Mouse (Mus musculus): ENCODE measurements around the gene Kif1b. TPM values are rescaled to one million over a fixed set of nuclear protein-coding genes. Genes with fewer than 3 reads are reported as not detected.

The Kif1b gene
- total RNA-seq, 1 experiment from 2014 or later, result 23.9 TPM

GRCm38 (mm10) chr4:149159891-149160290 is 147.6 kb downstream of the Kif1b start:
- ATAC-seq (replicated peaks; ENCODE audit: insufficient number of reproducible peaks, low FRiP score, low TSS enrichment, poor library complexity, severe bottlenecking), result no peak

DNA sequence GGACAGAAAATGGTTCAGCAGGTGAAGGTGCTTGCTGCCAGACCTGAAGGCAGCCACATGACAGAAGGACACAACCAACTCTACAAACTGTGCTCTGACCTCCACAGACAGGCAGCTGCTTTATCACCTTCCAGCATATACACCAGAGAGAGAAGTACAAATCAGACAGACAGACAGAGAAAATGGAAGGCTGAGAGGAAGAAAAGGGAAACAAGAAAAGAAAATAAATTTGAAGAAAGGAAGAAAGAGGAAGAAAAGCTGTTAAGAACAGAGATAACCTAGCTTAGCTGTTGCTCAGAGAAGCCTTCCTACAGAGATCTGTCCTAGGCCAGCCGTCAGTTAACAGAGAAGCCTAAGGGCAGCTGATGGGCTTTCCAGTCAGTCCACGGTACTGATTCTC is 148.3 kb downstream of the Kif1b start:
- no peak for ATAC-seq (replicated peaks; ENCODE audit: insufficient number of reproducible peaks, low FRiP score, low TSS enrichment, poor library complexity, severe bottlenecking)

- ATAC-seq (replicated peaks; ENCODE audit: insufficient number of reproducible peaks, low FRiP score, low TSS enrichment, poor library complexity, severe bottlenecking), result no peak
These were observed 150.0 kb downstream of the Kif1b start for GRCm38 (mm10) chr4:149157415-149157973.

DNA sequence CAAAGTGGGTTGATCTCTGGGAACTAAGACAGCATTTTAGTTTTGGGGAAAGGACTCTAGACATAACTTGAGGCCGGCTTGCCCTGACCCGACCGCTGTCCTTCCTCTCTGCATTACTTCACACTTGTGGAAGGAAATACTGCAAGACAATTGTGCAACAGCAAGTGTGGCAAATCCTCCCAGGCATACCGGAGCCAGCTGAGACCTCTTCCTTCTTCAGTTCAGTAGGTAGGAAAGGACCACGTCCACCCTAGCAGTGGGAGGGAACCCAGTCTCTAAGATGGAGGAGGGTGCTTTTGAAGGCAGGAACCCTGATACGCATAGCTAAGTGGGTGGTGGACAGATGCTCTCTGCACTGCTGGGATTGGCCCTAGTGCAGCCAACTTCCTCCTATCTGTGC is 151.8 kb downstream of the Kif1b start:
- peak; percentile 85 for ATAC-seq (replicated peaks; ENCODE audit: insufficient number of reproducible peaks, low FRiP score, low TSS enrichment, poor library complexity, severe bottlenecking)

DNA sequence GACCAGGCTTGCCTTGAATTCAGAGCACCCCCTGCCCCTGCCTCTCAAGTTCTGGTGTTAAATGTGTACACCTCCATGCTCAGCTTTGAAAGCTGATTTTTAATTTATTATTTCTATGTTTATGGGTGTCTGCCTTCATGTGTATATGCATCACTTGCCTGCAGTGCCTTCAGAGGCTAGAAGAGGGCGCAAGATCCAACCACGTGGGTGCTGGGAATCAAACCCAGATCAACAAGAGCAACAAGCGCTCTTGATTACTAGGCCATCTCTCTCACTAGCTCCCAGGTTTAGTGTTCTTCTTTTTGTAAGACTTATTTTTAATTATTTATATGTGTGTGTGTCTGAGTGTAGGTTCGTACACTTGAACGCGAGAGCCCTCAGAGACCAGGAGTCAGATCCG is 152.6 kb downstream of the Kif1b start:
- ATAC-seq (replicated peaks; ENCODE audit: insufficient number of reproducible peaks, low FRiP score, low TSS enrichment, poor library complexity, severe bottlenecking), result no peak

- ATAC-seq (replicated peaks; ENCODE audit: insufficient number of reproducible peaks, low FRiP score, low TSS enrichment, poor library complexity, severe bottlenecking), result no peak
These were observed 156.8 kb downstream of the Kif1b start for GRCm38 (mm10) chr4:149150721-149151120.

DNA sequence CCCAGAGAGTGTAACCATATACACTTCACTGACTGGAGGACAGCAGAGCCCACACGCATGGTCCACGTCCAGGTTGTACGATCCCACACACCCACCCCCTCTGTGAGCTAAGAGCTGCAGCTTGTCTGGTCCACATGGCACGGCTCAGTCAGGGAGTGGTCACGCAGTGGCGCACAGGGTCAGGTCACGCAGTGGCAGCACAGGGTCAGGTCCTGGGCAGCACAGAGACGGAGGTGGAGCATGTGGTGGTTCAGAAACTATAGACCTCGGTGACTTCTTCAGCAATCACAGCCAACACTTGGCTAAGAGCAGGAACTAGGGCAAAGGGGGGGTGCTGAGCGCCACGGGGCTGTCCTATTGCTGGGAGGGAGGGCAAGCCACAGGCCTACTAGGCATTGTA is 157.2 kb downstream of the Kif1b start:
- ATAC-seq (replicated peaks; ENCODE audit: insufficient number of reproducible peaks, low FRiP score, low TSS enrichment, poor library complexity, severe bottlenecking), result no peak

- ATAC-seq (replicated peaks; ENCODE audit: insufficient number of reproducible peaks, low FRiP score, low TSS enrichment, poor library complexity, severe bottlenecking), result no peak
These were observed 157.9 kb downstream of the Kif1b start for GRCm38 (mm10) chr4:149149611-149150010.

DNA sequence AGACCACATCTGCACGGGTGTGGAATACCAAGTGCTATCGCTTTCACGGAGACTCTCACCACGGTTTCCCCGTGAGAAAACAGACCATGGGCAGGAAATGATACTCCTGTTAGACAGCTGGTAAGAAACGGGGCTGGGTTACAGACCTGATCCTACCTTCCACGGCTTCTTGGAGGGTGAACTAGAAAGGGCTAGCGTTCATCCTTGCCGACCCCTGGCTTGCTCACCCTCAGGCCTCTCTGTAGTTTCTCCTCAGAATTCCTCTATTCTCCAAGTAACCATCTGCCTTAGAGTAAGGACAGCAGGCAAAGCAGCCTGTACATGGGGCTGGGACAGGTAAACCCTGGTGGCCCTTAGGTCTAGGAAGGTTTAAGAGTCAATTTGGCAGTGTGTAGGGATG is 158.3 kb downstream of the Kif1b start:
- ATAC-seq (replicated peaks; ENCODE audit: insufficient number of reproducible peaks, low FRiP score, low TSS enrichment, poor library complexity, severe bottlenecking), result no peak

DNA sequence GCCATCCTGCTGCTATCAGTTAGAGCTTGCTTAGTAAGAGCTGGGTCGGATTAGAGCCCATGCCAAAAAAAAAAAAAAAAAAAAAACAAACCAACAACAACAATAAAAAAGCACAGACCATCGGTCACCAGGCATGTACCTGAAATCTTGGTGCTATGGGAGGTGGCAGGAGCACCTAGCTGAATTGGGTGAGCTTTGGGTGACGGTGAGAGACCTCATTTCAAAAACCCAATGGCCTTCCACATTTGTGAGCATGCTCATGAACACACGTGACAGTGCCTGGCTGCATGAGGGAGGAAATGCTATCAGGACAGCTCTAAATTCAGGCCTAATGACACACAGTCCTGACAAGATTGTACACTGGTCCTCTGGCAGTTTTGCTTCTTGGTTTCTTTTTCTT is 159.4 kb downstream of the Kif1b start:
- no peak for ATAC-seq (replicated peaks; ENCODE audit: insufficient number of reproducible peaks, low FRiP score, low TSS enrichment, poor library complexity, severe bottlenecking)

GRCm38 (mm10) chr4:149147528-149147927 is 160.0 kb downstream of the Kif1b start:
- ATAC-seq (replicated peaks; ENCODE audit: insufficient number of reproducible peaks, low FRiP score, low TSS enrichment, poor library complexity, severe bottlenecking), result no peak

DNA sequence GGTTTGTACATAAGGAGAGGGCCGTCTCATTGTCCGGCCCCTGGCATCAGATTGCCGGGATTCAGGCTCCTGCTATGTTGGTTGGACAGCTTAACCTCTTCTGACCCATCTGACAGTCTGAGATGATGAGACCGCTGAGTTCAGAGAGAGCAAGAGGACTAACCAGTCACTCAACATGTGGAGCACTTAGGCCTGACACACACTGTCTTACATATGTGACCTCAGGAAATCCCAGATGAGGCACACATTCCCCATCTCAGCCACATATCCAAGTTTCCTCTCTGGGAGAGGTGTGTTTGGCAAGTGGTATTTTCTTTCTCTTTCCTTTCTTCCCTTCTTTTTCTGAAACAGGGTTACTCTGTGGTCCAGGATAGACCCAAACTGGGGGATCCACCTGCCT is 162.3 kb downstream of the Kif1b start:
- no peak for ATAC-seq (replicated peaks; ENCODE audit: insufficient number of reproducible peaks, low FRiP score, low TSS enrichment, poor library complexity, severe bottlenecking)

DNA sequence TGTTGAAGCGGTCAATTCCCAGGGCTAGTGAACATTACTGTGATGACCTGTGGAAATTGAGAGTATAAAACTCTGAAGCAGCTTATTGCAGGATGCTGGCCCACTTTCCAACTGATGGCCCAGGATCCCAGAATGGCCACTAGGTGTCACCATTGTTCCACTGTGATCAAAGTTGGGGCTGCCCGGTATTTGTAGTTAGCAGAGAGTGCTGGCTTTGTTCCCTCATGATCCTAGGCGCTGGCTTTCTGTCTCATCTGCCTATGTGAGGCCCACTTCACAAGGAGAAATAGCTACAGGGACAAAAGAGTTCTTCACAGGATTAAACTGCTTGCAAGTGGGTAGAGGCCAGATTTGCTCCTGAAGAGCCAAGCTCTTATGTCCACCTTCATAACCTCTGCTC is 163.0 kb downstream of the Kif1b start:
- peak; percentile 90 for ATAC-seq (replicated peaks; ENCODE audit: insufficient number of reproducible peaks, low FRiP score, low TSS enrichment, poor library complexity, severe bottlenecking)

- ATAC-seq (replicated peaks; ENCODE audit: insufficient number of reproducible peaks, low FRiP score, low TSS enrichment, poor library complexity, severe bottlenecking), result no peak
These were observed 163.9 kb downstream of the Kif1b start for GRCm38 (mm10) chr4:149143594-149143993.

DNA sequence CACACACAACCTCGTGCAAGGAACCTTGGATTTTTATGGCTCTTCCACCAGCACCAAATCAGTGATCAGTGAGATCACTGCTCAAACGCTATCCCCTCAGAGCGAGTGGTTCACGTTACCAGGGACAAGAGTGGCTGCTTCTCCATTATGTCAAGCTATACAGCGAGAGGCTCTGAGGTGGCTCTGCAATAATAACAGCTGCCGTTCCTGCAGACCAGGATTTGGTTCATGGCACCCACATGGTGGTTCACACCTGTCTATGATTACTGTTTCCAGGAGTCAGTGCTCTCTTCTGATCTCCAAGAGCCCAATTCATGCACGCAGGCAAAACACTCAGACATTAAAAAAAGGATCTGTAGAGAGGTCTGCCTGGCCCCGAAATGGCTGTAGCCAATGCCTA is 169.0 kb downstream of the Kif1b start:
- no peak for ATAC-seq (replicated peaks; ENCODE audit: insufficient number of reproducible peaks, low FRiP score, low TSS enrichment, poor library complexity, severe bottlenecking)

- peak; percentile 76 for ATAC-seq (replicated peaks; ENCODE audit: insufficient number of reproducible peaks, low FRiP score, low TSS enrichment, poor library complexity, severe bottlenecking)
These were observed 170.3 kb downstream of the Kif1b start, which contains the start of gene Cenps for GRCm38 (mm10) chr4:149136982-149137770. TSS of gene Cenps (minus strand) at chr4:149137629.

DNA sequence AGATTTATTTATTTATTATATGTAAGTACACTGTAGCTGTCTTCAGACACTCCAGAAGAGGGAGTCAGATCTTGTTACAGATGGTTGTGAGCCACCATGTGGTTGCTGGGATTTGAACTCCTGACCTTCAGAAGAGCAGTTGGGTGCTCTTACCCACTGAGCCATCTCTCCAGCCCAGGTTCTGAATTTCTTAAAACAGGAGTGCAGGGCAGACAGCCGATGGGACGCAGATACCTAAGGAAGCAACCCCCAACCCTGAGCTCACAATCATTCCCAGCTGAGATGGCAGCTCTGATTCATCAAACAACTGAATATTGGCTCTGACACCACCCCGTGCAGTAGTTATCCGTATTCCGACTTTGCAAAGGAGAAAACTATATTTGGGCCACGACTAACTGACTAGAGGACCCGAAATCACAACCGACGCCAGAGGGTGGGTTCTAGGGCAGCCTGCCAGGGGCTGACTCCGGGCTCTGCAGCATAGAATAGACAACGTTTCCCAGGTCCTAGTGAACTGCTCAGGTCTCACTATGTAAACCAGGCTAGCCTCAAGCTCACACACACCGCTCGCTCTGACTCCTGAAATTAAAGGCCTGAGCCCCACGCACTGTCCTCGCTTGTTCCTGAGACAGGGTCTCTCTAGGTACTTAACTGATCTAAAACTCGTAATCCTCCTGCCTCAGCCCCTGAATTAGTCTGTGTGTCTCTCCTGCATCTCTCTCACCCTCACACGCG is 171.2 kb downstream of the Kif1b start:
- no peak for ATAC-seq (replicated peaks; ENCODE audit: insufficient number of reproducible peaks, low FRiP score, low TSS enrichment, poor library complexity, severe bottlenecking)

- no peak for ATAC-seq (replicated peaks; ENCODE audit: insufficient number of reproducible peaks, low FRiP score, low TSS enrichment, poor library complexity, severe bottlenecking)
These were observed 174.1 kb downstream of the Kif1b start for GRCm38 (mm10) chr4:149133395-149133794.

DNA sequence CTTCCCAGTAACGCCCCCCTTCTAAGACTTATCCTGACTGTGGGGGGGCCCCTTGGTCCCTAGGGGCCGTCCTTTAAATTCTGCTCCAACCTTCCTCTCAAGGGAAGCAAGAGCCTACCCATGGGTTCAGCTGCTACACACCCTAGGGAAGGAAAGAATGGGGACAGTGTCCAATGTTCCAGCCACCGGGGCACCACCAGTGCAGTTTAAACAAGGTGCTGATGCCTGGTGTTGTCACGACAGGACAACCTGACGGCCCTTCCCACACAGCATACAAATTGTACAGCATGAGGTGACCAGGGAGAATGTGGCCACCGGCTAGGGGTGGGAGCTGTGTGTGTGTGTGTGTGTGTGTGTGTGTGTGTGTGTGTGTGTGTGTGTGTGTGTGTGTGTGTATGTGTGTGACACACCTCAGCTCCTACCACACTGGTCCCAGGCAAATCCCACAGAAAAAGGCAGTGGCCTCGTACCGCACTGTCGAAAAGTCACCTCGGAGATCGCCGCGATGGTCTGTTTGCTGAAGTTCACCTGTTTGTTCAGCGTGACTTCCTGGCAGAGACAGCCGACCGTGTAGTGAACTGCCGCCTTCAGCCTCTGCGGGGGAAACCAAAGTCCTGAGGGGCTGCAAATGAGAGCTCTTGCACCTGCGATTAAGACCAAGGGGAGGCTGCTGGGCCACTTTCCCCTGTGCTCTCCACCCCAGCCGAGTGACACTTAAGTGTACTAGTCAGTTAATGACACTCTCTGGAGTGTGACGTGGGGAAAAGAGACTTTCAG is 175.5 kb downstream of the Kif1b start:
- no peak for ATAC-seq (replicated peaks; ENCODE audit: insufficient number of reproducible peaks, low FRiP score, low TSS enrichment, poor library complexity, severe bottlenecking)

All from monocyte, adult 5-6 weeks (primary cell).